Mouse (Mus musculus) kidney, postnatal 0 days (tissue): ENCODE data around the gene Ahdc1. TPM values are rescaled to one million over a fixed set of nuclear protein-coding genes. Genes with fewer than 3 reads are reported as not detected.
"Not testable (repeated sequence)": the region's sequence is repeated elsewhere in the genome, so short reads cannot be mapped to it uniquely, and the experiment has no call there.

Experiments
- ATAC-seq: fragments of 200-750 bp; cut with Nextera tagmentation; replicated peaks from 2 replicates; pipeline ENCODE4 v1.8.0; 2017; ENCODE audit warnings: low read depth, moderate number of reproducible peaks, moderate TSS enrichment, moderate library complexity; ENCODE audit not compliant: low FRiP score
- DNase-seq: peaks from one replicate; pipeline ENCODE4 v3.0.0-alpha.2; 2016; ENCODE audit warnings: low spot score
- H3K27ac ChIP-seq: fragments of 300-500 bp; sonication (generic); 2 replicates; pipeline ENCODE4 v1.5.1; 2014; ENCODE audit warnings: mild to moderate bottlenecking
- H3K27me3 ChIP-seq: fragments of 300-500 bp; sonication (generic); 2 replicates; pipeline ENCODE4 v1.6.1; 2014; ENCODE audit warnings: low read length, mixed read lengths; ENCODE audit not compliant: insufficient read depth
- H3K36me3 ChIP-seq: fragments of 300-500 bp; sonication (generic); 2 replicates; pipeline ENCODE4 v1.6.1; 2014; ENCODE audit warnings: low read length, mixed read lengths; ENCODE audit not compliant: insufficient read depth
- H3K4me1 ChIP-seq: fragments of 300-500 bp; sonication (generic); replicated peaks from 2 replicates; pipeline ENCODE4 v1.6.1; 2014; ENCODE audit warnings: antibody characterized with exemption, low read length, mixed read lengths; ENCODE audit not compliant: insufficient read depth
- H3K4me2 ChIP-seq: fragments of 300-500 bp; sonication (generic); 2 replicates; pipeline ENCODE4 v1.6.1; 2014; ENCODE audit warnings: mild to moderate bottlenecking, low read length, moderate library complexity, mixed read lengths
- H3K4me3 ChIP-seq: fragments of 300-500 bp; sonication (generic); replicated peaks from 2 replicates; pipeline ENCODE4 v1.5.1; 2014; ENCODE audit warnings: low read depth, low read length
- H3K9ac ChIP-seq: fragments of 300-500 bp; sonication (generic); 2 replicates; pipeline ENCODE4 v1.6.1; 2014; ENCODE audit warnings: low read depth, low read length
- H3K9me3 ChIP-seq: fragments of 300-500 bp; sonication (generic); replicated peaks from 2 replicates; pipeline ENCODE4 v1.6.1; 2016; ENCODE audit warnings: low read length, inconsistent platforms, mixed read lengths
- CTCF ChIP-seq: IDR thresholded peaks from 2 replicates; pipeline ENCODE4 v1.5.1; 2016; ENCODE audit warnings: antibody characterized with exemption, low read depth, mild to moderate bottlenecking, moderate library complexity
- WGBS: fragments of 180-500 bp; shearing (Covaris S2); extraction: QIAGEN DNeasy Blood & Tissue Kit; methylation state at CpG from one replicate; pipeline ENCODE4 v1.1.7; 2014; 5-methylcytosine and 5-hydroxymethylcytosine counted together
- polyA plus RNA-seq: library from polyadenylated mRNA; unstranded; fragments of >200 nt; fragmentation: Nextera tagmentation; extraction: Ambion mirVana; gene quantifications from 2 replicates; pipeline ENCODE4 v1.2.1, GENCODE M21; 2015

Ahdc1 gene
- polyA plus RNA-seq, 1 experiment from 2014 or later, result 6.4 TPM

DNA sequence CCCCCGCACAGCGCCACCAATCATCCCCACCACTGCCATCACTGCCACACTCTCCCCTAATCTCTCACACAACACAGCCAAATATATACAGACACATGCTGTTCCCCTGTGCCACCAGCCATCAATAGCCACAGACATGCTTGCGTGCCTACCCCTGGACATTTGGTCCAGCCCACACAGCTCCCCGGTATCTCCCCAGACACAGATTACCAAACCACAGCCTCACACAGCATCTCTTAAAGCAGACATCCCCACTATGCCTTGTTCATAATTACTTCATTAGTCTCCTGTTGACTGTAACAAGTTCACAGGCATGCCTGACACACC lies 80.4 kb downstream of the Ahdc1 start:
- TF ChIP-seq CTCF, result no peak
- DNase-seq, result no peak
- no peaks in the 10 kb centered on the region for H3K9me3 ChIP-seq
- no peak overlapping the region for H3K4me2 ChIP-seq
- H3K36me3 ChIP-seq, result no peaks in the 10 kb centered on the region
- no peak overlapping the region for H3K4me3 ChIP-seq
- 70% methylated on average over 4 of the region's 4 CpGs for WGBS
- no peaks in the 10 kb centered on the region for H3K27me3 ChIP-seq
- H3K9ac ChIP-seq, result peak overlapping the region; percentile 5; the same call in 1 of the 2 replicates
- peaks cover 71% of the 10 kb centered on the region for H3K4me1 ChIP-seq
- H3K27ac ChIP-seq, result peak overlapping the region; percentile 85
- ATAC-seq, result no peak

DNA sequence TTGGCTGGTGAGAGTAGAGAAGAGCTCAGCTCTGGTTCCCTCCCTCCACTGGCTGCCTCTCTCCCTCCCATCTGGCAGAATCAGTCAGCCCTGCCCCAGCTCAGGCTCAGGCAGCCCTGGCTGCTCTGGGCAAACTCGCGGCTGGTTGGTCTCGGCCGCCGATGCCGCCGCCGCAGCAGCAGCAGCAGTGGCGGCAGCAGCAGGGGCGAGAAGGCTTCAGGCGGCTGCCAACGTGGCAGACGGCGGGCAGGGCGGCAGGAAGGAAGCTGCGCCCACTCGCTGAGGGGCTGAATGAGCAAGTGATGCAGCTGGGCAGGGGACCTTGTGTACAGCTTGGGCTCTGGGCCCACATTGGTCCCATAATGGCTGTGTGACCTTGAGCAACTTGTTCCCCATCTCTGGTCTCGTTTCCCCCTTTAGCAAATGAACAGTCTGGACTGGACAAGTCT lies 81.4 kb downstream of the Ahdc1 start:
- Histone ChIP-seq H3K4me1 (peaks cover 63% of the 10 kb centered on the region), H3K4me3 (no peak overlapping the region), H3K27me3 (no peaks in the 10 kb centered on the region), H3K27ac (peak overlapping the region; percentile 85), H3K9me3 (no peaks in the 10 kb centered on the region), H3K9ac (peak overlapping the region; percentile 32; the same call in 1 of the 2 replicates), H3K4me2 (peak overlapping the region; percentile 36), H3K36me3 (no peaks in the 10 kb centered on the region)
- DNase-seq (peak; percentile 89), ATAC-seq (peak; percentile 47)
- 6% methylated on average over 18 of the region's 18 CpGs for WGBS
- TF ChIP-seq CTCF, result no peak; the same call in 1 of the 2 replicates

DNA sequence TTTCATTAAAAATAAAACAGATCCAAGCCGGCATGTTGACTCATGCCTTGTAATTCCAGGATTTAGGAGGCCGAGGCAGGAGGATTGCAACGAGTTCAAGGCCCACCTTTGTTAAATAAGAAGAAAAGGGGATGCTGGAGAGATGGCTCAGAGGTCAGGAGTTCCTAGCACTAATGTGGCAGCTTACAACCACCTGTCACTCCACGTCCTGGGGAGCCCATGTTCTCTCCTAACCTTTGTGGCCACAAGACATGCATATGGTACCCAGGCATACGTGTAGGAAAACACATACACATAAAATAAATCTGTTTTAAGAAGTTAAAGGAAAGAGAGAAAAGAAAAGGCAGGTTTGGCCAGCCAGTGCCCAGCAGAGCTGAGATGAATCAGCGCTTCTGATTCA lies 82.0 kb downstream of the Ahdc1 start:
- no peak overlapping the region for H3K4me3 ChIP-seq
- 74% methylated on average over 6 of the region's 6 CpGs for WGBS
- peaks cover 58% of the 10 kb centered on the region for H3K4me1 ChIP-seq
- TF ChIP-seq CTCF, result no peak
- H3K9me3 ChIP-seq, result no peaks in the 10 kb centered on the region
- no peak for ATAC-seq
- no peak overlapping the region for H3K4me2 ChIP-seq
- DNase-seq, result no peak
- H3K27ac ChIP-seq, result peak overlapping the region; percentile 85
- no peaks in the 10 kb centered on the region for H3K36me3 ChIP-seq
- no peaks in the 10 kb centered on the region for H3K27me3 ChIP-seq
- 0 out of 2 replicates have a peak overlapping the region, but pooled peaks have one; percentile 23 for H3K9ac ChIP-seq

DNA sequence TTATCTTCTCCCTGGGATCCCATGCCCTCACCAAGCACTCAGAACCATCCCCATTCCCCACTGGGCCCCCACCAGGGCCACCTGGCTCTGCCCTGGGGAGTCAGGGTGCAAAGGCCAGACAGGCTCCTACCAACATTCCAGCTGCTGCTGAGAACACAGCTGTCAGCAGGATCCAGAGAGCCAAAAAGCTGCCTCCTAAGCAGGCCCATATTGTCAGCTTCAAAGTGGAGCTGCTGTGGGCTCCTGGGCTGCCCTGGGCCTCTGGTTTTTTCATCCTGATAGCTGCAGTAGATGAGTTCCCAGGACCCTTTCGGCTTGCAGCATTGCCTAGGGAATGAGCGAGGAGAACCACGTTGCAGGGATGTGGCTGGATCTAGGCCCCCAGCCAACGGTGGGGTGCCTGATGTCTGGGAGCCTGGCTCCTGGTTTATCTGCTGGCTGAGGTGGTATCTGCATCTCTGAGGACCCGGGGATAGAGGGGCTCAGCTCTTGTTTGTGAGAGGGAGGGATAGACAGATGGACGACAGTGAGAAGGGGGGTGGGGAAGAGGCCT lies 82.5 kb downstream of the Ahdc1 start:
- H3K27me3 ChIP-seq, result no peaks in the 10 kb centered on the region
- no peaks in the 10 kb centered on the region for H3K36me3 ChIP-seq
- no peak for TF ChIP-seq CTCF
- H3K4me3 ChIP-seq, result no peak overlapping the region
- peak overlapping the region; percentile 84 for H3K27ac ChIP-seq
- peaks cover 57% of the 10 kb centered on the region for H3K4me1 ChIP-seq
- DNase-seq (no peak), ATAC-seq (no peak)
- WGBS, result 29% methylated on average over 6 of the region's 6 CpGs
- H3K9ac ChIP-seq, result 0 out of 2 replicates have a peak overlapping the region, but pooled peaks have one; percentile 23
- H3K9me3 ChIP-seq, result no peaks in the 10 kb centered on the region
- no peak overlapping the region for H3K4me2 ChIP-seq

DNA sequence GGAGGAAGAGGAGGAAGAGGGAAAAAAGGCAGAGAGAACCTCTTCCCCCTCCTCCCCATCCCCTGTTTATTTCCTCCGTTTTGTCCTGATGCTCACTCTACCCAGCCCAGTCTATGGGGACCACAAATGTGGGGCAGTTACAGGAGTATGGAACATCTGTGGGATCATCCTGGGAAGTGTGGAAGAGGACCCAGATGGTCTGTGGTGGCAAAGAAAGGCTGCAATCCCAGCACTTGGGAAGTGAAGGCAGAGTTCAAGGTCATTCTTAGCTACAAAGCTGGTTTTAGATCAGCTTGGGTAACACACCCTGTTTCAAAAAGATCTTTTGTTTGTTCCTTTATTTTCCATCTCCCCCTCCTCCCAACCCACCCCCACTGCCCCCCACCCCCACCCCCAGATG lies 83.2 kb downstream of the Ahdc1 start:
- no peak for ATAC-seq
- no peaks in the 10 kb centered on the region for H3K36me3 ChIP-seq
- WGBS, result 29% methylated on average over 1 of the region's 1 CpGs
- H3K27ac ChIP-seq, result peak overlapping the region; percentile 94
- no peaks in the 10 kb centered on the region for H3K9me3 ChIP-seq
- peaks cover 57% of the 10 kb centered on the region for H3K4me1 ChIP-seq
- no peak overlapping the region for H3K9ac ChIP-seq
- no peak overlapping the region for H3K4me2 ChIP-seq
- TF ChIP-seq CTCF, result no peak
- H3K4me3 ChIP-seq, result no peak overlapping the region
- H3K27me3 ChIP-seq, result no peaks in the 10 kb centered on the region
- no peak for DNase-seq

DNA sequence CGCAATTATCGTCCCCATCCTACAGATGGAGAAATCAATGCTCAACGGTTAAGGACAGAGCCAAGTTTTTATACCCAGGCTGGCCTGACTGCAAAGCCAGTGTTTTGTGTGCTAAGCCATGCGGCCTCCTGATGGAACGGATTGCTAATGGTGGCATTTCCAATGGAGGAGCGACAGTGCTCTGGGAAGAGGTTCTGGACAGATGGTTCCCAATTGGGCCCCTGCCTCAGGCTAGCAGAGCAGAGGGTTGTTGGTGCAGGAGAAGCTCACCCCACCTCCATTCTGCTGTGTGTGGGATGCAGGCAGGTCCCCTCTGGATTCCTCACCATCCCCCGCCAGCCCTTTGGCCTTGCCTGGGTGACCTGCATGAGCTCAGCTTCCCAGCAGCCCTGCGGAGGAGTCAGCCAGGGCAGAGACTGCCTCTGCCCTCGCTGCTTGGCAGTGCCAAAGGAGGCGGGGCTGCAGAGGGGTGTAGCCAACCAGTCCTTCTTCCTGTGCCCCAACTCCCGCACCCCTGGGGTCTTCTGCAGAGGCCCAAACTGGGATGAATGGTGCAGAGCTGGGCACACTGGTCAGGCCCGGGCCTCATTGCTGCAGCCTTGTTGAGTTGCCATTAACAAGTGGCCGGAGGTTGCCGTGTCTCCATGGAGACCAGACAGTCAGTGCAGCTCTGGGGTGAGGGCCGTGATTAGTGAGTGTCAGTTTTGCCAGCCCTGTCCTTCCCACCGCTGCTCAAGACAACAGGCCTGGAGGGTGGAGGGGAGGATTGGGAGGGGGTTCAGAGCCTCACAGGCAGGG lies 84.1 kb downstream of the Ahdc1 start:
- H3K4me3 ChIP-seq, result peak overlapping the region; percentile 9; the same call in 1 of the 2 replicates
- peak; percentile 87 for ATAC-seq
- H3K4me2 ChIP-seq, result peak overlapping the region; percentile 30
- 26% methylated on average over 16 of the region's 16 CpGs for WGBS
- no peaks in the 10 kb centered on the region for H3K36me3 ChIP-seq
- H3K27ac ChIP-seq, result peak overlapping the region; percentile 94
- H3K4me1 ChIP-seq, result peaks cover 51% of the 10 kb centered on the region
- peak; percentile 92 for DNase-seq
- no peaks in the 10 kb centered on the region for H3K9me3 ChIP-seq
- H3K27me3 ChIP-seq, result no peaks in the 10 kb centered on the region
- TF ChIP-seq CTCF, result no peak
- peak overlapping the region; percentile 44; the same call in 1 of the 2 replicates for H3K9ac ChIP-seq

DNA sequence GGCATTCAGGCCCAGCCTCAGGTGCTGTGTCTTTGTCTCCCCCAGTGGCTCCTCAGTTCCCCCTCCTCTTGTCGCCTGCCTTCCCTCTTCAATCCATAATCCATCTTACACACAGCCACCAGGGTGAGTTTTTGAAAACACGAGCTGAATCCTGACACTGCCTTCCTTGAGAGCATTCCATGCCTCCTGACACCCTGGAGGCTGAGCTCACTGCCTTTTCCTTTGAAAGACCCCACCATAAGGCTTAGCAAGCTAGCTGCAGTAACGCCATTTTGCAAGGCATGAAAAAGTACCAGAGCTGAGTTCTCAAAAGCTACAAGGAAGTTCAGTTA lies 84.6 kb downstream of the Ahdc1 start:
- Histone ChIP-seq H3K4me3 (peak overlapping the region; percentile 9; the same call in 1 of the 2 replicates), H3K27ac (peak overlapping the region; percentile 94), H3K4me1 (peaks cover 45% of the 10 kb centered on the region), H3K9ac (peak overlapping the region; percentile 44; the same call in 1 of the 2 replicates), H3K4me2 (peak overlapping the region; percentile 30)
- DNase-seq, result peak; percentile 67
- 14% methylated on average over 3 of the region's 3 CpGs for WGBS
- not testable (repeated sequence) for H3K27me3 ChIP-seq, H3K9me3 ChIP-seq, ATAC-seq, H3K36me3 ChIP-seq

DNA sequence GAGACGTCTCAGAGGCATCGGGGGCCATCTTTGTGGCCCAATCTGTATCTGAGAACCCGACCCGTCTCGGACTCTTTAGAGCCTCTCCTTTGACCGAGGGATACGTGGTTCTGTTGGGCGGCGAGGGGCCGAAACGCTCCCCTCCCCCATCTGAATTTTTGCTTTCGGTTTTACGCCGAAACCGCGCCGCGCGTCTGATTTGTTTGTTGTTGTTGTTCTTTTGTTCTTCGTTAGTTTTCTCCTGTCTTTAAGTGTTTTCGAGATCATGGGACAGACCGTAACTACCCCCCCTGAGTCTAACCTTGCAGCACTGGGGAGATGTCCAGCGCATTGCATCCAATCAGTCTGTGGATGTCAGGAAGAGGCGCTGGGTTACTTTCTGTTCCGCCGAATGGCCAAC lies 85.6 kb downstream of the Ahdc1 start:
- not testable (repeated sequence) for H3K9ac ChIP-seq, DNase-seq, H3K27me3 ChIP-seq, H3K4me2 ChIP-seq, H3K36me3 ChIP-seq, H3K9me3 ChIP-seq, ATAC-seq
- WGBS, result 0% methylated on average over 11 of the region's 26 CpGs
- peaks cover 35% of the 10 kb centered on the region for H3K4me1 ChIP-seq
- peak overlapping the region; percentile 24; the same call in 1 of the 2 replicates for H3K4me3 ChIP-seq
- peak overlapping the region; percentile 62; the same call in 1 of the 2 replicates for H3K27ac ChIP-seq
